Mouse (Mus musculus) spleen, adult 2 months (tissue): ENCODE data around the gene Gng2. TPM values are rescaled to one million over a fixed set of nuclear protein-coding genes. Genes with fewer than 3 reads are reported as not detected.

ENCODE experiments used
- DNase-seq, 2 experiments: peaks; one replicate each; pipeline versions ENCODE4 v3.0.0 to v3.0.0-alpha.2; 2012 to 2021; ENCODE audit warnings: low spot score in 2 of 2, low read depth in 1 of 2
- H3K27ac ChIP-seq: fragments of 200-500 bp; 2 replicates; pipeline ENCODE4 v1.5.1; 2012; ENCODE audit warnings: low read length, inconsistent platforms; ENCODE audit not compliant: insufficient read depth
- H3K27me3 ChIP-seq: fragments of 200-500 bp; 2 replicates; pipeline ENCODE4 v1.6.1; 2012; ENCODE audit warnings: mild to moderate bottlenecking, moderate library complexity, low read length, inconsistent platforms; ENCODE audit not compliant: control insufficient read depth, insufficient read depth
- H3K36me3 ChIP-seq: fragments of 200-500 bp; 2 replicates; pipeline ENCODE4 v1.6.1; 2012; ENCODE audit warnings: mild to moderate bottlenecking, low read length, inconsistent platforms; ENCODE audit not compliant: control insufficient read depth, insufficient read depth
- H3K4me1 ChIP-seq: fragments of 200-500 bp; 2 replicates; pipeline ENCODE4 v1.6.1; 2011; ENCODE audit warnings: inconsistent platforms; ENCODE audit not compliant: control insufficient read depth, insufficient read depth, insufficient read length
- H3K4me3 ChIP-seq: fragments of 200-500 bp; 2 replicates; pipeline ENCODE4 v1.5.1; 2011; ENCODE audit warnings: mild to moderate bottlenecking, inconsistent platforms; ENCODE audit not compliant: insufficient read depth, insufficient read length; ENCODE audit errors: extremely low read depth
- CTCF ChIP-seq: fragments of 200-500 bp; IDR thresholded peaks from 2 replicates; pipeline ENCODE4 v1.5.1; 2011; ENCODE audit warnings: mild to moderate bottlenecking, inconsistent platforms; ENCODE audit not compliant: insufficient read depth, insufficient read length, insufficient replicate concordance; ENCODE audit errors: extremely low read depth
- POLR2A ChIP-seq: fragments of 200-500 bp; IDR thresholded peaks from 2 replicates; pipeline ENCODE4 v1.6.1; 2011; ENCODE audit warnings: low read depth, low read length, inconsistent platforms
- WGBS: fragments of 180-500 bp; shearing (Covaris S2); methylation state at CpG from one replicate; pipeline ENCODE4 v1.1.7; 2018; 5-methylcytosine and 5-hydroxymethylcytosine counted together
- polyA plus RNA-seq: library from polyadenylated mRNA; depleted of rRNA; stranded (reverse); fragments of >200 nt; gene quantifications from 2 replicates; pipeline ENCODE4 v1.2.3, GENCODE M21; 2012

The Gng2 gene
- polyA plus RNA-seq, 1 experiment: 25.1 TPM

DNA sequence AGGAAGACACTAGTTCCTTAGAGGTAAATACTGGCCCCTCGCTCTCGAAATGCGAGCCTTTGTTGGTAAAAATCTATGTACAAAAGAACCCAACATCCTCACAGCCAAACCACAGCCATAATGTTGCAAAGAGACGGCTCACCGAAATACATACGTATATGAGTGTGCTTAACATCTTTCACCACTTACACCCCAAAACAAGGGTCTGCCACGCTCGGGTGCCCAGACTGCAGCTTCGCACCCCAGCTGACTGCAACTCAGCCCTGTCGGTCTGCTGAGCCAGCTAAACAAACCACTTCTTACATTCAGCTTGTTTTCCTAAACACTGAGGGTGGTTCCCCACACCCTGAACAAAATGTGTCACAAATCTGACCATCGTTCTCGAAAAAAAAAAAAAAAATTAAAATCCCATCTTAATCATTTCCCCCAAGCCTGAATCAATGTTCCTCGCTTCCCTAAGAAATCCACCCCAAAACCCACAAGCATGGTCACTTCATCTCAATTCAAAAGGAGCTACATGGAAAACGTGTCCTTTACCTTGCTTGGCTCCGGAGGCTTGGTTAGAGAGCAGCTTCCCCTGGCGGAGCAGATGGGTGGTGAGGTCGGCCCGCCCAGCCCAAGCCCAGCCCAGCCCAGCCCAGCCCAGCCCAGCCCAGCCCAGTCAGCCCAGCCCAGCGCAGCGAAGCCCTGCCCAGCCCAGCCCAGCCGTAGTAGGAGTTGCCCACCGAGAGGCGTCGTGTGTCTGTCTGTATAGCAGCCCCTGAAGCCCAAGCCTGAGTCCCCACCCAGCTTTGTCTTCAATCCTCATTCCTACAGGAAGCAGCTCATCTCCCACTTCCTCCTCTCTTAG lies 781 bp downstream of the Gng2 start:
- Histone ChIP-seq H3K4me1 (peaks cover 12% of the 10 kb centered on the region), H3K27me3 (no peaks in the 10 kb centered on the region), H3K4me3 (peak overlapping the region; percentile 70), H3K36me3 (no peaks in the 10 kb centered on the region), H3K27ac (peak overlapping the region; percentile 76)
- DNase-seq: peak in 1 of 2 experiments; percentile 66
- under 1% methylated on average over 24 of the region's 24 CpGs for WGBS
- TF ChIP-seq POLR2A: peak; percentile 39; the same call in 1 of the 2 replicates
- TF ChIP-seq CTCF: 0 out of 2 replicates have a peak, but pooled peaks have one; percentile 14

DNA sequence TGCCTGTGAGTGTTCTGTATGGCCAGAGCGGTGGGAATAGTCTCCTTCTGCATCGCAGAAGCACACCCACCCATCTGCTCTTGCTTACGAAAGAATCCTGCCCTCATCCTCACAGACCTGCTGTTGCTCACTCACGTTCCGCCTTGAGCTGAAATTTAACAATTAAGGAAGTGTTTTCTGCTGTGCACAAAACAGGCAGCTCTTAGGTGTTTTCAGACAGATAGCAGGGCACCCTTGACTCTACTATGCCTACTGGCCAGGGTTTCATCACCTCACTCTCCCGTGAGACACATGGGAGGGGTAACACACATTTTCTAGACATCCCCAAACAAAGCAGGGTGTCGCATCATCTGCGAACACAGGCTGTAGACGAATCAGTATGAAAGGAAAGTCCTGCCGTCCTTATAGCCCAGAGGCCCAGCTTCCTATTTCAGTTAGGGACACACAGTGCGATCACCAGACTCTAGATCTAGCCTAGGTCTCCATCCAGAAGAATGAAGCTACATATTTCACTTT lies 2.4 kb downstream of the Gng2 start:
- Histone ChIP-seq H3K27ac (peak overlapping the region; percentile 39), H3K27me3 (no peaks in the 10 kb centered on the region), H3K36me3 (no peaks in the 10 kb centered on the region), H3K4me3 (peak overlapping the region; percentile 27), H3K4me1 (peaks cover 23% of the 10 kb centered on the region)
- TF ChIP-seq CTCF (no peak), POLR2A (no peak)
- no peak for DNase-seq
- WGBS: 10% methylated on average over 11 of the region's 11 CpGs

DNA sequence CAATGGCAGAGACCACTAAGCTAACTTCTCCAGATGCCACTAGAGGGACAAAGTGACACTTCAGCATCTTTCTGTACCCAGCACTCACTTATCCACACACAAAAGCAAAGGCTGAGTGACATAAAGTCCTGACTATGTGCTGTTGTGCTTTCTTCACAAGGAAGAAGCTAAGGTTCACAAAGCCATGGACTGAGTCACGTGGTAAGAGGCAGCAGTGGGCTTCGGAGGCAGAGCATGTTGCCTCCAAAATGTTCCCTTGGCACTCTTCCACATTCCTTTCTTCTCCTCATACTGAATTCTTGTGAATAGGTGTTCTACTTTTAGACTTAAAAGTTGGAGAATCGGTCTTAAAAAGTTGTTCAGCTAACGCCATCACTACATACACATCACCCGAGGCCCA lies 3.0 kb downstream of the Gng2 start:
- WGBS: 71% methylated on average over 5 of the region's 5 CpGs
- Histone ChIP-seq H3K27ac (no peak overlapping the region), H3K4me1 (peaks cover 26% of the 10 kb centered on the region), H3K4me3 (no peak overlapping the region), H3K27me3 (no peaks in the 10 kb centered on the region), H3K36me3 (no peaks in the 10 kb centered on the region)
- DNase-seq: no peak
- TF ChIP-seq CTCF: no peak
- TF ChIP-seq POLR2A: no peak

GRCm38 (mm10) chr14:19972316-19973029 lies 5.0 kb downstream of the Gng2 start:
- peaks cover 35% of the 10 kb centered on the region for H3K4me1 ChIP-seq
- no peak for DNase-seq
- H3K36me3 ChIP-seq: no peaks in the 10 kb centered on the region
- 66% methylated on average over 13 of the region's 13 CpGs for WGBS
- no peak for TF ChIP-seq POLR2A
- TF ChIP-seq CTCF: no peak
- H3K27me3 ChIP-seq: no peaks in the 10 kb centered on the region
- H3K4me3 ChIP-seq: no peak overlapping the region
- H3K27ac ChIP-seq: no peak overlapping the region

DNA sequence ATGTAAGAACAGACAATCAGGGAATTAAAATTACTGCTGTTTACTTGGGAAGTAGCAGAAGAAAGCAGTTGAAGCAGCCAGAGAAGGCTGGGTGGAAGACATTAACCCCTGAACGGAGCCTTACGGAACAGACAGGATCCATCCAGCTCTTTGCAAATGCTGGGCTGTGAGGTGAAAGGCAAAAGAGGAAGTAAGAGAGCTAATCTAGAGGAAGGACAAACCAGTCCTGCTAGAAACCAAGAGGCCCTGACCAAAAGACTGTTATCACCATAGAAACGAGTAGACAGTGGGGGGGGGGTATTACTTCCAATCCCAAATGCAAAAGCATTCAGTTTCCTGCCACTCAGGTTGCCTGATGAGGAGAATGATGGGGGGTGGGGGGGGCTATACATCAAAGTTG lies 6.6 kb downstream of the Gng2 start:
- WGBS: 14% methylated on average over 3 of the region's 3 CpGs
- H3K4me1 ChIP-seq: peaks cover 34% of the 10 kb centered on the region
- H3K27me3 ChIP-seq: no peaks in the 10 kb centered on the region
- H3K4me3 ChIP-seq: no peak overlapping the region
- H3K27ac ChIP-seq: peak overlapping the region; percentile 27; the same call in 1 of the 2 replicates
- DNase-seq: no peak
- no peaks in the 10 kb centered on the region for H3K36me3 ChIP-seq
- TF ChIP-seq POLR2A: no peak
- no peak for TF ChIP-seq CTCF

GRCm38 (mm10) chr14:19970106-19970785 lies 7.2 kb downstream of the Gng2 start:
- H3K27me3 ChIP-seq: no peaks in the 10 kb centered on the region
- TF ChIP-seq CTCF (no peak), POLR2A (no peak)
- 38% methylated on average over 6 of the region's 6 CpGs for WGBS
- DNase-seq: no peak
- peak overlapping the region; percentile 27; the same call in 1 of the 2 replicates for H3K27ac ChIP-seq
- peaks cover 35% of the 10 kb centered on the region for H3K4me1 ChIP-seq
- H3K36me3 ChIP-seq: no peaks in the 10 kb centered on the region
- no peak overlapping the region for H3K4me3 ChIP-seq
